Mouse (Mus musculus): ENCODE results near the gene Pappa.

The Pappa gene

DNA sequence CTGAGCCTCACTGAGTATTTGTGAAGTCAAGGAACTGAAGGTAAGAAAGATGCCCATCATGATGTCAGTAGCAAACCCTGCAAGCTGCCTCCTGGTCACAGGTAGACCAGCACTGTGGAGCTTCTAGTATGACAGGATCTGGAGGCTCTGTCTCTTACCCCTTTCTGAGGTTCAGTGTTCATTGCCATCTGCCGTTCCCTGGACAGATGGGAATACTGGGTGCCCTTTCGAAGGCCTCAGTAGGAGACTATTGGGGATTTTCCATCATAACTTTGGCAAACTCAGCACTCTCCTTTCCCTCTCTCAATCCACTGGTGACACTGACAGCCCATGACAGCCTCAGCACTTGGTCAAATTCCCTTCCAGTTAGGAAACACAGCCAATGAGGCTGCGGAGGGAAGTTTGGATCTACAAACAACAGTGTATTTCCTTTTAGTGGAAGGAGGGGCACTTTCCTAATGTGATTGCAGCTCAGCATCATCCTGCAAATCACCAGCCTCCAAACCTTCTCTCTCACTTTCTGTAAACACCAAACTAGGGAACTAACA is 42.4 kb downstream of the Pappa start:
- DNase-seq (ENCODE audit: low spot score in 2 of 2): no peak

DNA sequence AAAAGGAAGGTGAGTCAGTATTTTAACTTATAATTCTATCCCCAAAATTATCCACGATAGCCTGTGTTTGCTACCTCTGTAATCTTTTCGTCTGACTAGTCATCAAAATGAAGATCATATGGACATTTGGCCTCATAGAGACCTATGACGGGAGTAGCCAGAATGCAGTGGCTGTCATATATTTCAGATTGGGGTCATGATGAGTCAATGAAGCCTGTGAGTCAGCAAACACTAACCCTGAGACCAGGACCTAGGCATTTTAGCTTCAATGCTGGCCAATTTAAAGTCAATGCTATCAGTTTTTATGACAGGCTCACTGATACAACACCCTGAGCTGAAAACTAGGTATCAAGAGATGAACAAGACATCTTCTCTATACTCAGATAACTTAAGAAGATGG is 50.5 kb downstream of the Pappa start:
- no peak for DNase-seq (ENCODE audit: low spot score in 2 of 2)

GRCm38 (mm10) chr4:65178146-65178545 is 54.2 kb downstream of the Pappa start:
- DNase-seq (ENCODE audit: low spot score in 2 of 2): no peak

DNA sequence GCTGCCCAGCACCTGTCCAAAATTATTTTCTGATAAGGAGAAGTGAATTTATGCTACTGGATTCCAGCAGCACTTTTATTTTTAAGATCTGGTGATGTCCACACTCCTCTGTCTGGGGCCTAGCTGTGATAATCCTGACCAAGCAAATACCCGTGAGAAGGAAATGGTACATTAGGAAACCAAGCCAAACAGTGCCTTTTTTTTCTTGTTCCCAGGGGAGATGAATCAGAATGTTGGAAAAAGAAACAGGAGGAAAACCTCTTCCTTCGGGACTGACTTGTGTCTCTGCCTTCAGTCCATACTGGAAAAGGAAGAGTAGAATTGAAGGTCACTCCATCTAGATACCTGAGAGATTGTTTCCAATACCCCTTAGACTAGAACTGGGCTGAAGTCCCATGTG is 63.3 kb downstream of the Pappa start:
- DNase-seq (ENCODE audit: low spot score in 2 of 2): no peak

- no peak for DNase-seq (ENCODE audit: low spot score in 2 of 2)
These were observed 63.7 kb downstream of the Pappa start for GRCm38 (mm10) chr4:65187716-65188115.

GRCm38 (mm10) chr4:65188921-65189485 is 65.0 kb downstream of the Pappa start:
- DNase-seq (ENCODE audit: low spot score in 2 of 2): no peak

GRCm38 (mm10) chr4:65192810-65193209 is 68.8 kb downstream of the Pappa start:
- DNase-seq (ENCODE audit: low spot score in 2 of 2): no peak

DNA sequence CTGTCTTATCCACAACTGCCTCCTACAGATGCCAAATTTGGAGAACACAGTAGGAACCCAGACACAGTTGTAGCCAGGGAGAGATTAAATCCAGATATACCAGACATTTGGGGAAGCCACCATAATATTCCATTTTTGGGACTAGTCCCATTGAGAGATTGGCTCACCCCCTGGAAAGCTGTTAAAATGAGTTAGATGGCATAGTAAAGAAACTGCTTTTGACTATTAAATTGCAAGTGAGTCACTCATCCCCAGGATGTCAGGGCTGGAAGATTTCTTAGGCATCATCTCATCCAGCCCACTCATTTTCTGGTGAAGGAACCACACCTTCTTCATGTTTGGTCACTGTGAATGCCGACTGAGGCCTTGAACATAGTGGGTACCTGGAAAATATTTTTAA is 72.0 kb downstream of the Pappa start:
- DNase-seq (ENCODE audit: low spot score in 2 of 2): no peak

GRCm38 (mm10) chr4:65203666-65204065 is 79.7 kb downstream of the Pappa start:
- no peak for DNase-seq (ENCODE audit: low spot score in 2 of 2)

- DNase-seq (ENCODE audit: low spot score in 2 of 2): no peak
These were observed 81.5 kb downstream of the Pappa start for GRCm38 (mm10) chr4:65205446-65205845.

DNA sequence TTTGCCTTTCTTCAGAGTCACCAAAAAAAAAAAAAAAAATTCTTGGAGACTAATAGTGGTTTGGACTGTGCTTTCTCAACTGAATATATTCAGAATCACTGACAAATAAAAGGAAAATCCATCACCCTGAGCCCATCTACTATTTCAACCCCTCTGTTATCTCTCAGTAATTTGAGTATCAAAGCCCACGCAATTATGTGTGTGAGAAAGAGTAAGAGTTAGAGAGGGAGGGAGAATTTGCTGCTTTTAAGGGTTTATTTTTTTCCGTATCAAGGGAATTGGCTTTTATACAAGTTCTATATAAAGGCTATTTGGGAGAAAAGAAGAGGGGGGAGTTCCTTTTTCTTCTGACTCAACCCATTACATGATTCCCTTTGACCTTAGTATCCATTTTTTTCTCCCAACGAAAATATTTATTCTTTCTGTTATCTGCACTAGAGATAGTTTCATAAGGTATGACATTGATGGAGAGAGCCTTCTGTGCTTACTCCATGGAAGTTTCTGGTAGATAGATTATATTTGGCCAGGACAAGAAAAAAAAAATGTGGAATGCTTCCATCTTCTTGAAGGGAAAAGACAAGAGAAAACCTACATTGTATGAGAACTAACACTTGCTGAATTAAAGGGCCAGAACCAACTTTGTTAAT is 85.5 kb downstream of the Pappa start:
- no peak for DNase-seq (ENCODE audit: low spot score in 2 of 2)

DNA sequence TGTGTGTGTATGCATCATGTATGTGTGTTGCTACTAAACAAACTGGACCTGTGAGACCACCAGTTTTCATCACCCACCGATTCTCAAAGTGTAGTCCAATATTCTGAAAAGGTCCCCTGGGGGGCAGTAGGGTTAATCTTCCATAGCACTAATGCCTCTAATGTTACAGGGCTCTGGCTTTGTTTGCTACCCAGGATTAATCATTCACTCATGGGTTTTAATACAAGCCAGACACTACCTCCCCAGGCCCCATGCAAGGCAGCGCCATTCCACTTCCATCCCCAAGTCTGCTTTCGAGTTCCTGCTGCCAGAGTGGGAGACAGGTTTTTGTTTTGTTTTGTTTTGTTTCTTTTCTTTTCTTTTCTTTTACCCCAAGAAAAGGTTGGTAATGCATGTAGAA is 92.7 kb downstream of the Pappa start:
- DNase-seq (ENCODE audit: low spot score in 2 of 2): no peak

GRCm38 (mm10) chr4:65217651-65218364 is 93.8 kb downstream of the Pappa start:
- no peak for DNase-seq (ENCODE audit: low spot score in 2 of 2)

- DNase-seq (ENCODE audit: low spot score in 2 of 2): no peak
These were observed 99.9 kb downstream of the Pappa start for GRCm38 (mm10) chr4:65223901-65224300.

GRCm38 (mm10) chr4:65238540-65238998 is 114.6 kb downstream of the Pappa start:
- no peak for DNase-seq (ENCODE audit: low spot score in 2 of 2)

- DNase-seq (ENCODE audit: low spot score in 2 of 2): no peak
These were observed 118.5 kb downstream of the Pappa start for GRCm38 (mm10) chr4:65242434-65242931.

DNA sequence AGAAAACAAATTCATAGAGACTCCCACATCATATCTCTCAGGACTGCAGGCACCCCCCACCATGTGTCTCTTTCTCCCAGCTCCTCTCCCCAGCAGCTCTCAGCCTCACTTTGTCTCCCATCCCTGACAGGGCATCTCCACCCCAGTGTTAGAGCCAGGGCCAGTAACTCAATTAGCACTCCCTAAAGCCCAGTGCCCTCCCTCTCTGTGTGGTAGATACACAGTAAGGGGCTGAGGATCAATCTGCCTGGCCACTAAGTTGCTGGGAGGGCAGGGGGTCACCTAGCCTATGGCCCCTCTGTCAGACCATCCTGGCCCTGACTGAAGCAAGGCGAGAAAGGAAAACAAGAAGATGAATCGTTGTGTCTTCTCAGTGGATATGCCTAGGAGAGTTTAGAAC is 119.3 kb downstream of the Pappa start:
- no peak for DNase-seq (ENCODE audit: low spot score in 2 of 2)

- no peak for DNase-seq (ENCODE audit: low spot score in 2 of 2)
These were observed 121.0 kb downstream of the Pappa start for GRCm38 (mm10) chr4:65245015-65245414.

DNA sequence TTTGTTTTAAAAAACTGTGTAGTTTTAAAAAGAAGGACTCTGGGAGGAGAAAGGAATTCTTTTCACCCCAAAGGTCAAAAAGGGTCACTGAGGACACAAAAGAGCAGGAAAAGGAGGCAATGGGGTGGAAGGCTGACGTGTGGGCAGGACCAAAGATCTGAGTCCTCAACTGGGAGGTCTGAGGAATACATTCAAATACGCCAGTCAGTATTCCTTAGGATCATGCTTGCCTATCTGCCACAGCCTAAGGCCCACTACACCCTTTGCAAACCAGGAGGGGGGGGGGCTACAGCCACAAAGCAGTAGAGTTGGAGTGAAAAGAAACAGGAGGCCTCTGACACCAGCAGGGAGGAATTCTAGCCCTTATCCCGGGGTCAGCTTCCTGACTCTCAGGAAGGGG is 121.5 kb downstream of the Pappa start:
- no peak for DNase-seq (ENCODE audit: low spot score in 2 of 2)

DNA sequence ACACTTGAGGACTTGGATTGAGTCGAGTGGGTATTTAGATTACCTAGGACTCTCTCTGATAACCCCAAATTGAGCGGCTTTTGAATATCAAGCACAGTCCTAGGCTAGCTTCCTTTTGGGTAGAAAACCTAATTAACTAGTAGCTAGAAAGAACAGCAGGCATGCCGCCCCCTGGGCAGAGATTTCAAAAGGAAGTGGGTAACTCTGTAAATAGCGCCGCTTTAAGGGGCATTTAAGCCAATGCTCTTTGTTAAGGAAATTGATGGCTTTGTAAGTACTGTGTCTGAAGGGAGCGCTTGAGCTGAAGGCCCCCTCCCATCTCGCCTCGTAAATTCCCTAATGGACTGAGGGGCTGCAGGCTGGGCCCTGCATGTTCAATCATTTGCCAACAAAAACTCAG is 128.2 kb downstream of the Pappa start:
- DNase-seq (ENCODE audit: low spot score in 2 of 2): no peak

GRCm38 (mm10) chr4:65254073-65254472 is 130.1 kb downstream of the Pappa start:
- DNase-seq (ENCODE audit: low spot score in 2 of 2): no peak

- no peak for DNase-seq (ENCODE audit: low spot score in 2 of 2)
These were observed 143.1 kb downstream of the Pappa start for GRCm38 (mm10) chr4:65267066-65267465.

- DNase-seq (ENCODE audit: low spot score in 2 of 2): no peak
These were observed 146.0 kb downstream of the Pappa start for GRCm38 (mm10) chr4:65269996-65270395.

All from spleen, postnatal 36 days (tissue).